12 mouse cellular contexts compared by ENCODE assay signal in the genomic region with DNA sequence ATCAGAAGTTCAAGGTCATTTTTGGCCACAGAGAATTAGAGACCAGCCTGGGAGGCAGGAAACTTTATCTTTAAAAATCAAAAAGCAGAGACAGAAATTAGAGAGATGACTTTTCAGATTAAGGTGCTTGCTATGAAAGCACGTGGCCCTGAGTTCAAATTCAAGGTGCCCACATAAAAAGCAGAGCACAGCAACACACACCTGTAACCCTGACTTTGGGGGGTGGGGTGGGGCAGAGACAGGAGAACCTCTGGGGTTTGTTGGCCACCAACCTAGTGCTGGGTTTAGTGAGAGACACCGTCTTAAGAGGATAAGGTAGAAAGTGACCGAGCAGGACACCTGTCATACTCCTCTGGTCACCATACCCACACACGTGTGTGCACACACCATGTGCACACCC. TPM values are rescaled to one million over a fixed set of nuclear protein-coding genes. Genes with fewer than 3 reads are reported as not detected.
A peak's percentile ranks its signal among the peaks of the same experiment; 100 is the strongest.
DNase-seq lines count a peak whose midpoint lies in the region; TF ChIP-seq lines count a peak whose summit lies in the region.
"Not testable (repeated sequence)": the region's sequence is repeated elsewhere in the genome, so short reads cannot be mapped to it uniquely, and the experiment has no call there.
"Had no signal": no experiment of that assay in that cellular context is flagged by ENCODE, and none has a peak within 500 bp of the region (broad histone marks: within the 10 kb centered on the region; RNA-seq: fewer than 3 reads in every experiment).

No protein-coding gene starts in this region.

- TF ChIP-seq POLR2A in thymus, adult 2 months (IDR thresholded peaks at IDR 0.05; ENCODE audit: control insufficient read depth, extremely low read depth, insufficient read depth, low read length, poor library complexity), result not testable (repeated sequence)

- peak overlapping the region; percentile 97 for H3K27ac ChIP-seq in thymus, adult 2 months (ENCODE audit: control insufficient read depth, insufficient read depth, low read length)

- peaks cover 93% of the 10 kb centered on the region for H3K36me3 ChIP-seq in thymus, adult 2 months (ENCODE audit: control insufficient read depth, insufficient read depth, low read length)

- not testable (repeated sequence) for H3K27me3 ChIP-seq in thymus, adult 2 months (ENCODE audit: control insufficient read depth, insufficient read depth, low read length)

- peaks cover 52% of the 10 kb centered on the region for H3K4me1 ChIP-seq in thymus, adult 2 months (replicated peaks; ENCODE audit: control insufficient read depth, insufficient read depth, low read length)

- peak overlapping the region; percentile 19; the same call in 1 of the 2 replicates for H3K4me3 ChIP-seq in thymus, adult 2 months (ENCODE audit: control insufficient read depth, insufficient read depth, low read length)

- WGBS in thymus, adult 2 months, result 14% methylated on average over 2 of the region's 4 CpGs

- TF ChIP-seq CTCF in thymus, adult 2 months (IDR thresholded peaks at IDR 0.05; ENCODE audit: borderline replicate concordance, control insufficient read depth, extremely low read depth, insufficient read depth, low read length, poor library complexity), result not testable (repeated sequence)

- DNase-seq in heart, adult 11 months, result peak; percentile 40
- DNase-seq in thymus, adult 2 months, result peak; percentile 72
- peak; percentile 43 for DNase-seq in thymus, postnatal 0 days (ENCODE audit: low spot score)
- peak; percentile 79 for DNase-seq in thymus, postnatal 14 days
- DNase-seq in thymus, postnatal 25 days, result peak; percentile 75
- DNase-seq in thymus, postnatal 36 days, result peak; percentile 66 to 81
- DNase-seq in thymus, postnatal 4 days, result peak; percentile 61

RNA-seq across cellular contexts. Expression of a gene that starts 8.9 kb away (rescaled TPM):
- 712 and 845 TPM in 2 replicates for polyA plus RNA-seq in thymus, adult 2 months (2012; rRNA removed)
- 1,203 and 1,244 TPM in 2 replicates for polyA plus RNA-seq in thymus, postnatal 0 days (2015; fragmentation: Nextera tagmentation; extraction: Ambion mirVana)
- polyA plus RNA-seq: brain, embryonic 14.5 days; C2C12; G1E had no signal

RNA-seq across cellular contexts. Expression of a gene that starts 9.5 kb away (rescaled TPM):
- polyA plus RNA-seq in thymus, adult 2 months (2012; rRNA removed), result 9.6 and 15.1 TPM in 2 replicates
- polyA plus RNA-seq in thymus, postnatal 0 days (2015; fragmentation: Nextera tagmentation; extraction: Ambion mirVana), result 2.3 and 3.7 TPM in 2 replicates
- polyA plus RNA-seq: activated CD4-positive, CD25-positive, alpha-beta regulatory T cell, adult 4 months; G1E had no signal

RNA-seq across cellular contexts. Expression of a gene that starts 41.7 kb away (rescaled TPM):
- polyA plus RNA-seq in thymus, adult 2 months (2012; rRNA removed), result 883 and 918 TPM in 2 replicates
- 664 and 665 TPM in 2 replicates for polyA plus RNA-seq in thymus, postnatal 0 days (2015; fragmentation: Nextera tagmentation; extraction: Ambion mirVana)
- polyA plus RNA-seq: brain, embryonic 14.5 days; C2C12; G1E; Patski had no signal

Comparison
In these comparisons a context has a peak if more than half of its experiments do, and no peak if none do; other contexts are left out.
1. Peak in every context shown above with its lines: DNase-seq, H3K4me3 ChIP-seq and H3K27ac ChIP-seq.